Mouse (Mus musculus): ENCODE results near the gene Bax.

The Bax gene

GRCm38 (mm10) chr7:45415636-45416035 lies 51.1 kb downstream of the Bax start:
- DNase-seq (ENCODE audit: low spot score): no peak

- no peak for DNase-seq (ENCODE audit: low spot score)
These were observed 51.9 kb downstream of the Bax start for GRCm38 (mm10) chr7:45414740-45415224.

GRCm38 (mm10) chr7:45413864-45414739 lies 52.6 kb downstream of the Bax start:
- no peak for DNase-seq (ENCODE audit: low spot score)

- DNase-seq (ENCODE audit: low spot score): no peak
These were observed 53.4 kb downstream of the Bax start, which contains the start of gene Ntf5 for GRCm38 (mm10) chr7:45413113-45413863. Gene Ntf5, plus strand, starts transcription at chr7:45413695.

GRCm38 (mm10) chr7:45412421-45412820 lies 54.3 kb downstream of the Bax start:
- DNase-seq (ENCODE audit: low spot score): no peak

Data from left cerebral cortex, adult 11 months (tissue).